Mouse (Mus musculus): ENCODE results near the gene Sh3bgrl2. TPM values are rescaled to one million over a fixed set of nuclear protein-coding genes. Genes with fewer than 3 reads are reported as not detected.

The Sh3bgrl2 gene
- polyA plus RNA-seq, 2 experiments, result 3.5 to 9.7 TPM

- DNase-seq (ENCODE audit: low read depth in 3 of 3, low spot score in 3 of 3) (no peak), ATAC-seq (ENCODE audit: insufficient read depth) (no peak)
- H3K4me3 ChIP-seq (ENCODE audit: insufficient read depth in 1 of 2, low read depth in 2 of 2, low read length in 2 of 2), result no peak overlapping the region
- H3K27me3 ChIP-seq (ENCODE audit: control insufficient read depth, insufficient read depth, low read length), result no peaks in the 10 kb centered on the region
- TF ChIP-seq EP300 (IDR thresholded peaks at IDR 0.05; ENCODE audit: low read depth), result no peak
- TF ChIP-seq CTCF (IDR thresholded peaks at IDR 0.05; ENCODE audit: low read depth), result no peak
- no peaks in the 10 kb centered on the region for H3K4me1 ChIP-seq (replicated peaks; ENCODE audit: control insufficient read depth in 2 of 2, insufficient read depth in 2 of 2, low read length in 1 of 2)
- H3K27ac ChIP-seq, result no peak overlapping the region
- no peaks in the 10 kb centered on the region for H3K36me3 ChIP-seq (replicated peaks; ENCODE audit: control insufficient read depth, insufficient read depth, low read depth)
- H3K9ac ChIP-seq (replicated peaks), result no peak overlapping the region
- 76% methylated on average over 17 of the region's 17 CpGs for WGBS (ENCODE audit: insufficient replicate concordance)
- no peaks in the 10 kb centered on the region for H3K9me3 ChIP-seq (ENCODE audit: control insufficient read depth, low read length)
- no peak overlapping the region for H3K4me2 ChIP-seq (ENCODE audit: low read depth)
Measured at GRCm38 (mm10) chr9:83586316-83587050, 38.4 kb downstream of the Sh3bgrl2 start.

- Histone ChIP-seq H3K9me3 (ENCODE audit: control insufficient read depth, low read length) (no peaks in the 10 kb centered on the region), H3K27ac (no peak overlapping the region), H3K4me3 (ENCODE audit: insufficient read depth in 1 of 2, low read depth in 2 of 2, low read length in 2 of 2) (no peak overlapping the region), H3K36me3 (replicated peaks; ENCODE audit: control insufficient read depth, insufficient read depth, low read depth) (no peaks in the 10 kb centered on the region), H3K4me1 (replicated peaks; ENCODE audit: control insufficient read depth in 2 of 2, insufficient read depth in 2 of 2, low read length in 1 of 2) (no peaks in the 10 kb centered on the region), H3K4me2 (ENCODE audit: low read depth) (no peak overlapping the region), H3K9ac (replicated peaks) (no peak overlapping the region), H3K27me3 (ENCODE audit: control insufficient read depth, insufficient read depth, low read length) (no peaks in the 10 kb centered on the region)
- TF ChIP-seq EP300 (IDR thresholded peaks at IDR 0.05; ENCODE audit: low read depth) (no peak), CTCF (IDR thresholded peaks at IDR 0.05; ENCODE audit: low read depth) (no peak)
- ATAC-seq (ENCODE audit: insufficient read depth) (no peak), DNase-seq (ENCODE audit: low read depth in 3 of 3, low spot score in 3 of 3) (no peak)
- WGBS (ENCODE audit: insufficient replicate concordance), result 70% methylated on average over 9 of the region's 9 CpGs
Measured at GRCm38 (mm10) chr9:83587116-83587515, 39.0 kb downstream of the Sh3bgrl2 start.

DNA sequence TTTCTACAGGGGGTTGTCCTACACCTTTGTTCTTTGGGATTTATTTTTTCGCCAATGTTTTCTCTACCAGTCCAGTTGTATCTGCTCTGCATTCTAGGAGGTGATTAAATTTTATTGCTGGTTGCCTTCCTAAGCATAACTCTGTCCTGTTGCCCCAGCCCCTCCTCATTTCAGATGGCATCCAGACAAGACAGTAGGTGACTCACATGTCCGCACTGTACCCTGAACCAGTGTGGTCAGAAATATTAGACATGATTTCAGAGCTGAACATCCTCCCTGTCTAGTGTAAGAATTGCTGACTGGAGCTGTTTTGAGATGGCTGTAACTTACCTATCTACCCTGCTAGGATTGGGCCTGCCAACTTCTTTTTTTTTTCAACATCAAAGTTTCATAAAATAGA is 40.9 kb downstream of the Sh3bgrl2 start:
- Histone ChIP-seq H3K4me1 (replicated peaks; ENCODE audit: control insufficient read depth in 2 of 2, insufficient read depth in 2 of 2, low read length in 1 of 2) (no peaks in the 10 kb centered on the region), H3K4me3 (ENCODE audit: insufficient read depth in 1 of 2, low read depth in 2 of 2, low read length in 2 of 2) (no peak overlapping the region), H3K4me2 (ENCODE audit: low read depth) (no peak overlapping the region), H3K27ac (no peak overlapping the region), H3K36me3 (replicated peaks; ENCODE audit: control insufficient read depth, insufficient read depth, low read depth) (no peaks in the 10 kb centered on the region), H3K9me3 (ENCODE audit: control insufficient read depth, low read length) (no peaks in the 10 kb centered on the region), H3K9ac (replicated peaks) (no peak overlapping the region), H3K27me3 (ENCODE audit: control insufficient read depth, insufficient read depth, low read length) (no peaks in the 10 kb centered on the region)
- 60% methylated on average over 2 of the region's 2 CpGs for WGBS (ENCODE audit: insufficient replicate concordance)
- ATAC-seq (ENCODE audit: insufficient read depth), result no peak
- no peak for DNase-seq (ENCODE audit: low read depth in 3 of 3, low spot score in 3 of 3)
- TF ChIP-seq EP300 (IDR thresholded peaks at IDR 0.05; ENCODE audit: low read depth) (no peak), CTCF (IDR thresholded peaks at IDR 0.05; ENCODE audit: low read depth) (no peak)

- WGBS (ENCODE audit: insufficient replicate concordance), result 60% methylated on average over 14 of the region's 14 CpGs
- no peaks in the 10 kb centered on the region for H3K36me3 ChIP-seq (replicated peaks; ENCODE audit: control insufficient read depth, insufficient read depth, low read depth)
- no peak overlapping the region for H3K4me3 ChIP-seq (ENCODE audit: insufficient read depth in 1 of 2, low read depth in 2 of 2, low read length in 2 of 2)
- TF ChIP-seq CTCF (IDR thresholded peaks at IDR 0.05; ENCODE audit: low read depth) (no peak), EP300 (IDR thresholded peaks at IDR 0.05; ENCODE audit: low read depth) (no peak)
- DNase-seq (ENCODE audit: low read depth in 3 of 3, low spot score in 3 of 3) (no peak), ATAC-seq (ENCODE audit: insufficient read depth) (no peak)
- H3K4me1 ChIP-seq (replicated peaks; ENCODE audit: control insufficient read depth in 2 of 2, insufficient read depth in 2 of 2, low read length in 1 of 2), result no peaks in the 10 kb centered on the region
- no peak overlapping the region for H3K9ac ChIP-seq (replicated peaks)
- no peaks in the 10 kb centered on the region for H3K27me3 ChIP-seq (ENCODE audit: control insufficient read depth, insufficient read depth, low read length)
- no peak overlapping the region for H3K27ac ChIP-seq
- H3K9me3 ChIP-seq (ENCODE audit: control insufficient read depth, low read length), result no peaks in the 10 kb centered on the region
- H3K4me2 ChIP-seq (ENCODE audit: low read depth), result no peak overlapping the region
Measured at GRCm38 (mm10) chr9:83589680-83590467, 41.7 kb downstream of the Sh3bgrl2 start.

DNA sequence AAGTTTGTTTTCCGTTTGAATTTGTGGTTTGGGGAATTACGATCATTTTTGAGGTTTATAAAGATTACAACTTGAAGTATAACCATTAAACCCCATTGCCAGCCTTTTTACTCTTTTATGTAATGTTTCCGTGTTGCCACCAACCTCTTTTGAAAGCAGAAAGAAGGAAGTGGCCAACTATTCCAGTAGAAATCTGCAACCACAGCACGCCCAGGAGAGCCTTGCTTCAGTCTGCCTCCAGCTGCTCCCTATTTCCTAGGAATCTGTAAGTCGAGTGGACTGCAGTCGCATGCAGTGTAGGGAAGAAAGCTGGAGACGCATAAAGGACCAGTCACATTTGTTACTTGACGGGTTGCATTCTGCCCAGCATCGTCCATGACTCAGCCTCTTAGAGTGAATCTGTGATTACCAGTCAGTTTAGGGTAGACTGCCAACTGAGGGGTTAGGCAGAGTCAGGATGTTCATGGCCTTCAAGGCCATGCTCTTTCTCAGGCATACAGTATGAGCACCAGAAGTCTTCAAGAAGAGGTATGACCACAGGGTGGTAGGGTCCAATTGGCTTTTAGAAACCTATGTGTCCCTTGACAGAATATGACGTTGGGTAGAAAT is 43.8 kb downstream of the Sh3bgrl2 start:
- H3K9ac ChIP-seq (replicated peaks), result no peak overlapping the region
- no peaks in the 10 kb centered on the region for H3K27me3 ChIP-seq (ENCODE audit: control insufficient read depth, insufficient read depth, low read length)
- no peak for DNase-seq (ENCODE audit: low read depth in 3 of 3, low spot score in 3 of 3)
- no peak for TF ChIP-seq EP300 (IDR thresholded peaks at IDR 0.05; ENCODE audit: low read depth)
- no peak for TF ChIP-seq CTCF (IDR thresholded peaks at IDR 0.05; ENCODE audit: low read depth)
- H3K27ac ChIP-seq, result no peak overlapping the region
- H3K4me2 ChIP-seq (ENCODE audit: low read depth), result no peak overlapping the region
- WGBS (ENCODE audit: insufficient replicate concordance), result 61% methylated on average over 10 of the region's 10 CpGs
- no peaks in the 10 kb centered on the region for H3K9me3 ChIP-seq (ENCODE audit: control insufficient read depth, low read length)
- ATAC-seq (ENCODE audit: insufficient read depth), result no peak
- no peaks in the 10 kb centered on the region for H3K4me1 ChIP-seq (replicated peaks; ENCODE audit: control insufficient read depth in 2 of 2, insufficient read depth in 2 of 2, low read length in 1 of 2)
- no peak overlapping the region for H3K4me3 ChIP-seq (ENCODE audit: insufficient read depth in 1 of 2, low read depth in 2 of 2, low read length in 2 of 2)
- H3K36me3 ChIP-seq (replicated peaks; ENCODE audit: control insufficient read depth, insufficient read depth, low read depth), result no peaks in the 10 kb centered on the region
